7 mouse cellular contexts compared by ENCODE assay signal in the genomic region with DNA sequence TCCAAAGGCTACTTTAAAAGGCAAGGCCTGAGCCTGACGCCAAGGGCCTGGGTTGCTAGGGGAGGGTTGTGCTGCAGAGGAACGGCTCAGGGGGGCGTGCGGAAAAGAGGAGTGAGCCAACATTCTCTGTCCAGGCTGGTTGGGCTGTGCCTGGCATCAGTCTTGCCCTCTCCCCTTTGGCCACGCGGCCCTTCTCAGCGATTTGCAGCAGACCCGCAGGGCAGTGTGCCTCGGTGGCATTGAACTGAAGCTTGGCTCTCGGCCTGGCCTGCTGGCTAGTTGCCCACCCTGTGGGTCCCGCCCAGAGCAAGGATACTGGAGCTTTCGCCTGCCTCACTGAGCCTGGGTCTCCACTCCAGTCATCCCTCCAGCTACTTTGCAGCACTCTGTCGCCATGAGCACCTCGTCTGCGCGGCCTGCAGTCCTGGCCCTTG. TPM values are rescaled to one million over a fixed set of nuclear protein-coding genes. Genes with fewer than 3 reads are reported as not detected.
A peak's percentile ranks its signal among the peaks of the same experiment; 100 is the strongest.
DNase-seq lines count a peak whose midpoint lies in the region; ATAC-seq and TF ChIP-seq lines count a peak whose summit lies in the region.

TSS of gene 1500015O10Rik (plus strand) at position 112 of the 434 bp plus-strand sequence.

- 7% methylated on average over 16 of the region's 16 CpGs for WGBS in cerebellum, adult 2 months
- WGBS in limb, embryonic 13.5 days = 55% methylated on average over 16 of the region's 16 CpGs
- 70% methylated on average over 16 of the region's 16 CpGs for WGBS in liver, embryonic 11.5 days

- intact Hi-C loops in gastrocnemius, postnatal 36 days (cut with DNase I) = loop anchor here (10.0 kb wide), 1 partner anchor 586 kb away; no protein-coding TSS in a partner anchor

- H3K27me3 ChIP-seq in cerebellum, adult 2 months (ENCODE audit: control insufficient read depth, insufficient read depth, low read length) = no peaks in the 10 kb centered on the region
- no peaks in the 10 kb centered on the region for H3K27me3 ChIP-seq in limb, embryonic 13.5 days
- no peaks in the 10 kb centered on the region for H3K27me3 ChIP-seq in liver, embryonic 11.5 days (replicated peaks; ENCODE audit: control insufficient read depth, insufficient read depth, low read length)

- H3K4me3 ChIP-seq in cerebellum, adult 2 months (replicated peaks; ENCODE audit: insufficient read depth, low read depth, low read length) = no peak within 1 kb of the TSS
- H3K4me3 ChIP-seq in limb, embryonic 13.5 days = peak within 1 kb of the TSS; percentile 15; the same call in 1 of the 2 replicates
- H3K4me3 ChIP-seq in liver, embryonic 11.5 days (ENCODE audit: low read depth, low read length) = no peak within 1 kb of the TSS

- DNase-seq in adrenal gland, adult 18-20 months (ENCODE audit: low spot score in 2 of 2) = peak; percentile 62 to 65
- DNase-seq in cerebellum, adult 2 months = peak; percentile 52 to 59
- DNase-seq in gastrocnemius, postnatal 36 days = peak; percentile 55 to 58
- DNase-seq in kidney, adult 9 months = peak; percentile 41
- peak; percentile 43 for DNase-seq in right cerebral cortex, postnatal 25 days
- DNase-seq in liver, embryonic 11.5 days (ENCODE audit: low spot score) = no peak

- H3K36me3 ChIP-seq in limb, embryonic 13.5 days = no peaks in the 10 kb centered on the region
- H3K36me3 ChIP-seq in liver, embryonic 11.5 days (ENCODE audit: control insufficient read depth, insufficient read depth, low read length) = no peaks in the 10 kb centered on the region

- ATAC-seq in limb, embryonic 13.5 days (ENCODE audit: low FRiP score, low read depth) = peak; percentile 75
- no peak for ATAC-seq in liver, embryonic 11.5 days (replicated peaks; ENCODE audit: low FRiP score)

- H3K4me1 ChIP-seq in cerebellum, adult 2 months (ENCODE audit: control insufficient read depth, insufficient read depth, low read length) = no peaks in the 10 kb centered on the region
- peaks cover 18% of the 10 kb centered on the region for H3K4me1 ChIP-seq in limb, embryonic 13.5 days
- no peaks in the 10 kb centered on the region for H3K4me1 ChIP-seq in liver, embryonic 11.5 days (replicated peaks; ENCODE audit: control insufficient read depth, insufficient read depth, low read length)

- no peak within 1 kb of the TSS for H3K27ac ChIP-seq in cerebellum, adult 2 months (ENCODE audit: insufficient read depth, low read length)
- peak within 1 kb of the TSS; percentile 71 for H3K27ac ChIP-seq in limb, embryonic 13.5 days
- no peak within 1 kb of the TSS for H3K27ac ChIP-seq in liver, embryonic 11.5 days (ENCODE audit: low read depth, low read length)

- no peaks in the 10 kb centered on the region for H3K9me3 ChIP-seq in limb, embryonic 13.5 days
- no peaks in the 10 kb centered on the region for H3K9me3 ChIP-seq in liver, embryonic 11.5 days (ENCODE audit: control insufficient read depth, low read length)

- TF ChIP-seq POLR2A in cerebellum, adult 2 months (IDR thresholded peaks at IDR 0.05; ENCODE audit: borderline replicate concordance, insufficient read depth, low read length) = no peak

- no peak for TF ChIP-seq CTCF in cerebellum, adult 2 months (IDR thresholded peaks at IDR 0.05; ENCODE audit: borderline replicate concordance, insufficient read depth, low read depth, low read length)

- peak within 1 kb of the TSS; percentile 37 for H3K4me2 ChIP-seq in limb, embryonic 13.5 days (replicated peaks)
- no peak within 1 kb of the TSS for H3K4me2 ChIP-seq in liver, embryonic 11.5 days

- no peak within 1 kb of the TSS for H3K9ac ChIP-seq in limb, embryonic 13.5 days
- H3K9ac ChIP-seq in liver, embryonic 11.5 days (ENCODE audit: low read depth, low read length) = no peak within 1 kb of the TSS

RNA-seq across cellular contexts. Expression of gene 1500015O10Rik, which starts in this region (rescaled TPM):
- total RNA-seq in adrenal gland, adult 18-20 months (2021) = 100 to 1,000 TPM; 185 to 244 TPM
- polyA plus RNA-seq in cerebellum, adult 2 months (2012; rRNA removed) = 12.9 and 29.5 TPM in 2 replicates
- total RNA-seq in gastrocnemius, postnatal 36 days (2021) = 1 to 10 TPM; 6.4 to 8.4 TPM
- polyA plus RNA-seq in limb, embryonic 13.5 days (2015; fragmentation: Nextera tagmentation; extraction: Ambion mirVana) = 22.1 and 24.6 TPM in 2 replicates
- polyA plus RNA-seq in liver, embryonic 11.5 days (2014; fragmentation: Nextera tagmentation; extraction: Ambion mirVana) = 0.25 TPM in 1 of 2 replicates, not detected in the other

Comparison
In these comparisons a context has a peak if more than half of its experiments do, and no peak if none do; other contexts are left out.
1. RNA of gene 1500015O10Rik (total RNA-seq): 185 to 244 TPM in adrenal gland, adult 18-20 months; 6.4 to 8.4 TPM in gastrocnemius, postnatal 36 days; every median in the first group is over 10 times any median in the second.
2. RNA of gene 1500015O10Rik (polyA plus RNA-seq): 22.1 to 24.6 TPM in limb, embryonic 13.5 days and 12.9 to 29.5 TPM in cerebellum, adult 2 months; 0.25 TPM in liver, embryonic 11.5 days; every median in the first group is over 10 times any median in the second.